Mouse (Mus musculus) CH12.LX (cell line): ENCODE measurements around the gene Cdk15.

Experiments used
- MAX ChIP-seq: IDR thresholded peaks from 2 replicates; pipeline ENCODE4 v1.6.1; 2011; ENCODE audit warnings: low read length, improper control_type of control experiment
- NRF1 ChIP-seq: IDR thresholded peaks from 2 replicates; pipeline ENCODE4 v1.6.1; 2014; ENCODE audit warnings: low read depth, mild to moderate bottlenecking, inconsistent platforms, low read length, improper control_type of control experiment, moderate library complexity
- POLR2A ChIP-seq: IDR thresholded peaks from 2 replicates; pipeline ENCODE4 v1.6.1; 2011; ENCODE audit warnings: low read depth, mild to moderate bottlenecking, improper control_type of control experiment, low read length
- SMC3 ChIP-seq: IDR thresholded peaks from 2 replicates; pipeline ENCODE4 v1.6.1; 2011; ENCODE audit warnings: low read depth, low read length, improper control_type of control experiment

GRCm38 (mm10) chr1:59369320-59369685 is 112.6 kb downstream of the Cdk15 start:
- TF ChIP-seq SMC3 (no peak), MAX (no peak), NRF1 (no peak), POLR2A (no peak)
